Mouse (Mus musculus) mature B cell (primary cell): Measurements from ENCODE around the gene Kcnh2.

ENCODE experiments used
- in situ Hi-C: fragments of 300-500 bp; cut with MboI; formaldehyde crosslinking; loops from 2 replicates; pipeline ENCODE4 v1.14.3; 2019

The Kcnh2 gene

DNA sequence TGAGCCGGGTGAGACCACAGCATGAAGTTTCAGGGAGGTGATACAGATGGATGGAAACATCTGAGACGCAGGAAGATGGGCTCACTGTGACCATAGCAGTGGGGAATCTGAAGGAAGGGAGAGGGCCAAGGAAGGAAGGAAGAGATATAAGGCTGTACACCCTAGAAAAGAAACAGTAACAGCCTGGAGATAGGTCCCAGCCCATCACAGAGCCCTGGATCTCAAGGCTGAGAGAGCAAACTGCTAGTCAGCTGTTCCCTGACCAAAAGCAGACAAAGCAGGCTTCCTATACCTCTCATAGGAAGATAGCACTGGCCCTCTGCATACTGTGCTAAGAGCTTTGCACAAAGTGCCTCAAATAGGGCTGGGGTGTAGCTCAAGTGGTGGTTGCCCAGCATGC lies 27.3 kb upstream of the Kcnh2 start:
- in situ Hi-C loops, result no loop called here

DNA sequence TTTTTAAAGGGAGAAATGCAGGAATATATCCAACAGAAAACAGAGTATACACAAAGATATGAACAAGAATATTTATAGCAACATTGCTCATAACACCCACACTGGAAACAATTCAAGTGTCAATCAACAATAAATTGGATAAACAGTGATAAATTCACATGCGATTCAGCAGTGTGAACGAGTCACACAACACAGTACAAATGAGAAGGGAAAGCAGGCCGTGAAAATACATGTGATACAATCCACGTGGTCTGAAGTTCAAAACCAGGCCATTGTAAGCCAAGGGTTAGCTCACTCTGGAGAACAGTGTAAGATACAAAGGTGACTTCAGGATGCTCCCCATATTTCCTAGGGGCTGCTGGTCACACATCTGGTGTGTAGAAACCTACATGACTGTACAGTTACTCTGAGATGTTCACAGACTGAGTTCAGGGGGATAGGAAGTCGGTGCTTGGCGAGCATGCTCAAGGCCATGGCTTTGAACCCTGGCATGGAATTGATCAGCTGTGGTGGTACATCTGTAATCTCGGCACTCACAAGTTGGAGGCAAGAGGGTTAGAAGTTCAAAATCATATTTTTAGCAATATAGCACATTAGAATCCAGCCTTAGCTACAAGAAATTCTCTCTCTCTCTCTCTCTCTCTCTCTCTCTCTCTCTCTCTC lies 23.4 kb upstream of the Kcnh2 start:
- in situ Hi-C loops, result no loop called here

DNA sequence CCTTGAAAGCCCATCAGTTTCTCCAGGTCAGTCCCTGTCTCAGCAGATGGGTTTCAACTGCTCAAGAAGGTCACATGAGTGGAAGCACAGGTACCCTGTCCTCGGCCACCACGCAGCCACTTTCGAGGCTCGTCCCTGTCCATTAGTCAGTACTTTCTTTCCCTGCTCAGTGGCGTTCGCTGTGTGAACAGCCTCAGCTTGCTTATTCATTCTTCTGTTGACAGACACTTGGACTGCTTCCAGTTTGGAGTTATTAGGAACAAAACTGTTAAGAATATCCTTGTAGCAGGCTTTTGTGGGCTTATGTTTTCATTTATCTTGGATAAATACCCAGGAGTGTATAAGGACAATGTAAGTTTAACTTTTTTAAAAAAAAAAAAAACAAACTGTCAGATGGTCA lies 22.8 kb upstream of the Kcnh2 start:
- in situ Hi-C loops, result no loop called here

DNA sequence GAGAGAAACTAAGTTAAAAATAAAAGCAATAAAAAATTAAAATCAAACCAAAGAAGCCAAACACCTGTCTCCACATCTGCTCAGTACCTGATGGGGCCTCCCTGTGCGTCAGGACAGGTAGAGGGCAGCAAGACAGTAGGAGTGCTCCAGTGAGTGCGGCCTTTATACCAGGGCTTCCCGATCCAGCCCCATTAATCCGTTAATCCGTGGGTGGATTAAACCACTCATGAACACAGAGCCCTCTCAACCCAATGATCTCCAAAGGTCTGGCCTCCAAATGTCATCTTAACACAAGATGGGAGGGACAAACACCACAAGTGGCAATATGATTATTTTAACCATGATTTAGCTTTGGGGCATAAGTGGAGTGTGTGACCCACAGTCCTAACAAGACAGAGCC lies 22.4 kb upstream of the Kcnh2 start:
- in situ Hi-C loops, result no loop called here

DNA sequence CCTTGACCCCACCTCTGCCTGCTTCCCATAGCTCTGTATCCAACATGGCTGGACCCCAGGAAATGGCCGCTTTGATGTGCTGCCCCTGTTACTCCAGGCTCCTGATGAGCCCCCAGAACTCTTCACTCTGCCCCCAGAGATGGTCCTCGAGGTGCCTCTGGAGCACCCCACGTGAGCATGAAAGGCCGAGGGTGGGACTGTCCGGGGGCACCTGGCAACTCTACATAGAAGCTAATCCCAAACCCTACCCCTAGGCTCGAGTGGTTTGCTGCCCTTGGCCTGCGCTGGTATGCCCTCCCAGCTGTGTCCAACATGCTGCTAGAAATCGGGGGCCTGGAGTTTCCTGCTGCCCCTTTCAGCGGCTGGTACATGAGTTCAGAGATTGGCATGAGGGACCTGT lies 18.4 kb upstream of the Kcnh2 start:
- in situ Hi-C loops, result no loop called here

DNA sequence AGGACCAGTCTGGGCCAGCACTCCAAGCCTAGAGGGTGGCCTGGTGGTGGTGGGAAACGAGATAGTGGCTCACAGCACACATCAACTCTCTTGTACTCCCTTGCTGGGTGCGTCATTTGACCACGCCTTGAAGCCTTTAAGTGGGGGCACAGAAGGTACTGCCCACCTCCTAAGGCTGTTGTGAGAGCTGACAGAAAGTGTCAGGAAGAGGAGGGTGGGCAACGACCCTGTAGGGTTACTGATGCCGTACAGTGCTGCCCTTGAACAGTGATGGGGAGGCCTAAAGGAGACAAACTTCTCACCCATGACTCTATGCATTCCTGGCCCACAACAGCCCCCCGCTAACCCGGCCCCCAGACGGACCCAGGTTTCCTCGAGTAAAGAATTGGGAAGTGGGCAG lies 15.0 kb upstream of the Kcnh2 start:
- in situ Hi-C loops, result no loop called here

DNA sequence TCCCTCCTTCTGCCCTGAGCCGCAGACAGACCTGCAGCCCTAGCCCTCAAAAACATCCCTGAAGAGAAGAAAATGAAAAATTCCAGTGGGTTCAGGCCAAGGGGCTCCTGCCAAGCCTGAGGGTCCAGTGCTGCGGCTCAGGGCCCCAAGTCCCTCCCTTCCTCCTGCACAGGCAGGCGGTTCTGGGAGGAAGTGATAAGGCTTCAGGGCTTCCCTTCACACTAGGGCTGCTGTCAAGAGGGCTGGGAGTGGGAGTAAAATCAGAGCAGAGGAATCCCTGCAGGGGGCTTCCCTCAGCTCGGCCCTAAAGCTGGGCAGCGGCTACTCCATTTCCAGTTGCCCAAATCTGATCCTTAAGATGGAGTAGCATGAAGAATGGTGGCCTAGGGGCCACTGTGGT lies 14.1 kb upstream of the Kcnh2 start:
- in situ Hi-C loops, result no loop called here

DNA sequence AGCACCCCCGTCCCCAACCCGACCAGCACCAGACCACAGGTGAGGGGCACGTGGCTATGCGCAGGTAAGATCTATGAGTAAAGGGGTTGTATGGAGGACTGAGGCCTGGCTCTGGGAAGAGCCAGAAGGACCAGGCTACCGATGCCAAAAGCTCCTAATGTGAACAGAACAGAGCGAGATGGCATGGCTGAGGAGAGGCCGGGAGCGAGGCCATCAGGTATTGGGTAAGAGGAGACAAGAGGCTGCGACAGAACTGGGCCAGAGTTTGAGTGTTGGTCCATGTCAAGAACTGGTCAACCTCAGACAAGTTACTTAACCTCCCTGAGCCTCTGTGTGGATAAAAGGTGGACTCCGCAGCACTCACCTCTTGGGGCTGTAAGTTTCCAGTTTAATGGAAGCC lies 13.6 kb upstream of the Kcnh2 start:
- in situ Hi-C loops, result no loop called here

DNA sequence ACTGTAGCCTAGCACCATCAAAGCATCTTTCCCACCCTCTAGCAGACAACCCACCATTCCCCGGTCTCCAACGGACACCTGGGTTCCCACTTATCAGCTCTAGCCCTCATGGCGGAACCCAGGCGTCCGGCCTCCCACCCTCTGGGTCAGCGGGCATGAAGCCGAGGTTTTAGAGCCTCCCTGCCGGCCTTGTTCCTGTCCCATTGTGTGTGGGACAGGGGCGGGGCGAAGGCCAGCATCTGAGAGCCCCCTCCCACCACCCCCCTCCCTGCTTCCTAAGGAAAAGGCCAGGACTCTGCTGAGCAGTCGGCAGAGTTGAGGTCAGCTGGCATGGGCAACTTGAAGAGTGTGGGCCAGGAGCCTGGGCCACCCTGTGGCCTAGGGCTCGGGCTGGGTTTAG lies 13.1 kb upstream of the Kcnh2 start, which contains the start of gene Nos3:
TSS of gene Nos3 (plus strand) at position 303 of the 400 bp plus-strand sequence.
- in situ Hi-C loops, result no loop called here

DNA sequence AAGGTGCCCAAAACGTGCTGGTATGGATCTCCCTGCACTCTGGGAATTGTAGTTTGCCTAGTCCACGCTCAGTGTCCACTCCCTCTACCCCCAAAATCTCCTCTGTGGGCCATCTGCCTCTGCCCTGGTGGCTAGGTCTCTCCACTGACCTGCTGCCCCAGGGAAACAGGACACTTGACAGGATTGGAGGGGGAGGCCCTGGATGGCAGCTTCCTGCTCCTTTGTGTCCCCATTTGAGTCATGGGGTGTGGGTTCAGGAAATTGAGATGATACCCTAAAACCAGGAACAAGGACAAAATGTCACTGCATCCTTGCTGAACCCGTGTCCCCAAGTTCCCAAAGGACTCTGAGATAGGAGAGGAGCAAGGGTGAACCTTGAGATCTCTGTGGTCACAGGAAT lies 12.7 kb upstream of the Kcnh2 start:
- in situ Hi-C loops, result no loop called here

DNA sequence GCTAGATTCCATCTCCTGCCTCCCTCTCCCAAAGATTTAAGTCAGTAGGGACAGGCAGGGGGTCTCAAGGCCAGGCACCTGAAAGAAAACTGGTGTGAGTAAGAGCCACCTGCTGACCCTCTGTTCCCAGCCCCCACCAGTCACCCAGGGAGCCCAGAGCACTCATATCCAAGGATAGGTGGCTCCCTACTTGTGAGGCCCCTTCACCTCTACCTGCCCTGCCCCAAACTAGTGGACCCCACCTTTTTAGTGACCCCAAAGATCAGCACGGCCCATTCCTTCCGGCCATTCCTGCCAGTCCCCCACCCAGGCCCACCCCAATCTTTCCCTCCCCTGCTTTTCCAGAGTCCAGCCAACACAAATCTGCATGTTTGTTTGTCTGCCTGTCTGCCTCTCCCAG lies 12.1 kb upstream of the Kcnh2 start:
- in situ Hi-C loops, result no loop called here

DNA sequence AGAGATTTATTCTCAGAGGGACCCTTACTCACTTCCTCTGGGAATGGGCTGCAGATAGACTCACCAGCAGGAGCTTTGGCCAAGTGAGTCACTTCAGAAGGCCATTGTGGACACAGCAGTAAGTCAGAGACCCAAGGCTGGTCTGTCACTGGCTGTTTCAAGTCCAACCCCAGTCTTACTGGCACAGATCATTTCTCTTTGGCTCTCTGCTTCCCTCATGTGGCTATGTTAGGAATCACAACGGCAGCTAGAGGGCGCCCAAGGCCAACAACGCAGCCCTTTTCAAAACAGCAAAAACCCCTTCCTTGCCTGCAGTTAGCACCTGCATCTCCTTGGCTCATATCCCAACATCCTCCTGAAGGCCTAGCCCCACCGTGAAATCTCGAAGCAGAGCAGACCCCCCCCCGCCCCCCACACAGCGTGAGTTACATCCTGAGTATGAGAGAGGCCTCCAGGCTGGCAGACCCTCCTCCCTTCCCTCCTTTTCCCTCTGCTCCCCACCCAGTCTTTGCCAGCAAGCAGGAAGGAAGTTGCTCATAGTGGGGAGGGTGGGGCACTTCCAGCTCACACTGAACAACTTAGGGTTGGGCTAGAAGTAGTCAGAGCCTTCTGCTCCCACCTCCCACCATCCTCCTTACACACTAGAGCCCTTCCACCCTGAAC lies 9.5 kb upstream of the Kcnh2 start:
- in situ Hi-C loops, result no loop called here

DNA sequence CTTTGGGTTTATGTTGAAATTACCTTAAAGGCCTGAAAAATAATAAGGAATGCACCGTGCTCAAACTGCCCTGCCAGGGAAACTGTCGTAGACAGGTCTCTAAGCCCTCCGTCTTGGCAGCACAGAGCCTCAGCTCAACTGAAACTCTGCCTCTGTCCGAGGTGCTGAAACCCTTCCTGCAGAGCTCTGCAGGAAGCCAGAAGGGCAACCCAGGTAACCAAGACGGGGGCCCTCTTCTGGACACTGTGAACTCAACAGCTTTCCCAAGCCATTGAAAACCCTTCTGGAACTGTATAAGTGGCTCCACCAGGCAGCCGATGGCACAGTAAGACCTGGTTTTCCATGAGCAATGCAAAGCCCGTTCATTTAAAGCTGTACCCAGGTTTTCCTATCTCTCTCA lies 6.1 kb upstream of the Kcnh2 start:
- in situ Hi-C loops, result no loop called here

DNA sequence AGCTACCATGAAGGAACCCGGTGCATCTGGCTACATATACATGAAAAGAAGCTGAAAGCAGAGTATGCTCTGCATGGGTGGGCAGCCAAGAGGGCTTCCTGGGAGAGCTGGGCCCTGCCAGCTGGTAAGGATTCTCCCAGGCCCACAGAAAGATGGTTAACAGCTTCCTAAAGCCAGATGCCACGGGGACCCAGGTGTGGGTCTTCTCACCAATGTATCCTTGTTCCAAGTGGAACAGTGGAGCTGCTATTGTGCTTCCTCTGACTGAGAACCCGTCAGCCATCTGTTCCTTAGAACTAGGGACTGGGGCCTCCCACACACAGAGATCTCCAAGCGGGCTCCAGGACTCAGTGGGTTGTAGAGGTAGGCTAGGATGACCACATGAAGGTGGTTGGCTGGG lies 5.4 kb upstream of the Kcnh2 start:
- in situ Hi-C loops, result no loop called here

DNA sequence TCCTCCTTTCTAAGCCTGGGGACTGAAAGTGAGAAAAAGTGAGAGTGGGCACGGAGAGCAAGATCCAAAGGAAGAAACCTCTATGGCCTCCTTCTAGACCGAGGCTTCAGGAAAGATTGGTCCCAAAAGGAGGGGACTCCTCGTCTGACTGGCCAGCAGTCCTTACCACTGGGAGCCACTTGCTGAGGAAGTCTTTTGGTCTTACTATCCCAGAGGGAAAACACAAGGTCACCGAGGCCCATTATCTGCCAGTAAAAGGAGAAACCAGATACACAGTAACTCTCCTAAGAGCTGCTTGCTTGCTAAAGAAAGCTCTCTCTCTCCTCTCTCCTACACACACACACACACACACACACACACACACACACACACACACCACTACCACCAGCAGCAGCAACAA lies 1.9 kb upstream of the Kcnh2 start:
- in situ Hi-C loops, result no loop called here

DNA sequence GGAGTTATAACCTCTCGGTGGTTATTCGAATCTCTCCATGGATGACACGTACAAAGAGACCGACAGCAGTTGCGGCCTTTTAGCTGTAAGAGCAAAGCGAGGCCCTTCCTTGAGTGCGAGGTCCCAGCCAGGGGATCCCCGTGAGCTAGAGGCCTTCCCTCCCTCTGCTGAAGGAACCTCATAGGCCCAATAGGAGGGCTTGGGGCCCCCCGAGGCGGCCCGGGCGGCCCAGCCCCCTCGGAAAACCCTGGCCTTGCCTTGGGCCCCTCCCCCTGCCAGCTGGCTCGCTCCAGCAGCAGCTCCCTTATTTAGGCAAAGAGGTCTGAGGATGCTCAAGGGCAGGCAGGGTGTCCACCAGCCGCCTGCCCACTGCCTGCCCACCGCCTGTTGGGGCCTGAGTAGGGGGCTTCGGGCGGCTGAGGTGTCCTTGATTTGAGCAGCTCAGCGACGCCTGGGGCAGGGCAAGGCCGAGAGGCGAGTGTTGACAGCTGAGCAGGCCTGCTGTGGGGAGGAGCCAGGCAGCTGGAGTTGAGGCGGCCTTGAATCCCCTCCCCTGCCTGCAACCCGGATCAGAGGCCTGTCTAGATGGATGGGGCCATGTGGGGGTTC lies 951 bp upstream of the Kcnh2 start:
- in situ Hi-C loops, result no loop called here

DNA sequence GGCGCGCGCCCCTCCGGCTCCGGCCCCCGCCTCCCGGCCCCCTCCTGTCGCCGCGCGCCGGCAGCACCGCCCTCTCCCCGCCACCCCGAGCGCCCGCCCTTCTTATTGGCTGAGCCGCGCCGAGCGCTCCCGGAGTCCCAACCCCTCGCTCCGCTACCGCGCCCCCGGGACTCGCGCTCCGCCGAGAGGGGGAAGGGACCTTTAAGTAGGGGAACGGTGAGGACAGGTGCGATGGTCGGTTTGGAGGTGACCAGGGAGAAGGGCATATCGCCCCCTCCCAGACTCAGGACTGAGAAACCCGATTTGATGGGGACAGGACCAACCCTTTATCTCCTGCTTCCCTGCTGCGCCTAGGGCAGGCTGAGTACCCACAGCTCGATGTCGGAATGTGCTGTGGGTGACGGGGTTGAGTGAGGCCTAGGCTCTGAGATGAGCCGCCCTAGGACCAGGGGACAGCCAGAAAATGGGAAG lies 332 bp upstream of the Kcnh2 start:
- in situ Hi-C loops, result no loop called here

DNA sequence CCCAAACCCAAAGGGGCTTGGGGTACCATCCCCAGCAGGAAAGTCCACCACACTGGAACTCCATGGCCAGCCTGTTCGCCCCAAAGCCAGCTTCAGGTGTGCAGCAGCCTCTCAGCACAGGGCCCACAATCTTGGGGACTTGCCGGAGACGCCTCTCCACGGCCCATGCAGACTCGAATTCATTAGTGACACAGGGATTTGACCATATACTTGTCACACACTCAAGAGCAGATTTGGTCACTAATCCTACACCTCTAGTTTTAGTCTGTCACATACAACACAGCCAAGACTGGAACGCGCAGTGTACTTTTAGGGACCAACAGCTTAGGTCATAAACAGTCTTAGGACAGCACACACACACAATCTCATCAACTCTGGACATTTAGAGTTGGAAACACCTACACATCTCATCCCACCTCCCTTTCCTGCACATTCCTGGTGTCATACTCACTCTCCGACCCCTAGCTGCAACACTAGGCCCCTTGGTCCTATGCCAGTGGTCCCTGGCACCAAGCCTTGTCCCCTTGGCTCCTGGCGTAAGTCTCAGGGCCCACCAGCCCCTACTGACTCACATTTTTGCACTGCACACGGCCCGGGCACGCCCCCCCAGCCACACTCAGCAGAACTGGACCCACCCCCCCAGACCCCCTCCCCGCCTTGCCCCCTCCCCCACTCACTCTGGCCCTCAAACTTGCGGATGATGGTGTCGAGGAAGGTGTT lies 713 bp downstream of the Kcnh2 start:
- in situ Hi-C loops, result no loop called here

DNA sequence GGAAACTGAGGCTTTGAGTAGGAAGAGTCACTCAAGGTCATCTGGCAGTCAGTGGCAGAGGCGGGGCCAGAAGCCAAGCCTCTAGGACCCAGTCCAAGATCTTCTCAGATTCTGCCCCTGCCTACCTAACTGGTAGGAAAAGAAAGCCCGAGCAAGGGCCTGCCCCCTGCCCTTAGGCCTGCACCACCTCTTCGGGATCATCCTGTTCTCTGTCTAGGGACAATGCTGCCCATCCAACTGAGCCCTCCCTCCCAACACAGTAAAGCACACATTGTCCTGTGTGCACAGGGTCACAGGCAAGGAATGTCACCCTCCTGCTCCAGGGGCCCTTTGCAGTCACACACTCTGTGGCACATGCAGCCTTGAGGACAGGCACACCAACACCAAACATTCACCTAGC lies 1.3 kb downstream of the Kcnh2 start:
- in situ Hi-C loops, result no loop called here

DNA sequence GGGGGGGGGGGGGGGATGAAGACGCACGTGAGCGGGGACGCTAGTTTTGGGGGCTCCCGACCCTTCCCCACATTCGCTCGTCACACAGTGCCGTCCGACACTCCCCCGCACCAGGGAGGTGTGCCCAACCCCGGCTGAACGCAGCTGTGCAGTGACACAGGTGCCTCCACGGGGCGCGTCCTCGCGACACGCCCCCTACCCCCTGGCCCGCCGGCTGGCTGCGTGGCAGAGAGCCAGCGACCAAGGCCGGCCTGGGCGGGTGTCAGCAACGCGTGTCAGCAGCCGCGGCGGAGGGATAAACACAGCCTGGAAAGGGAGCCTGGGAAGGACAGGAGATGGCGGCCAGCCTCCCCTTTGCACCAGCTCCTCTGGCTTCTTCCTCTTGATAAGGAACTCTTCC lies 2.9 kb downstream of the Kcnh2 start:
- in situ Hi-C loops, result no loop called here

DNA sequence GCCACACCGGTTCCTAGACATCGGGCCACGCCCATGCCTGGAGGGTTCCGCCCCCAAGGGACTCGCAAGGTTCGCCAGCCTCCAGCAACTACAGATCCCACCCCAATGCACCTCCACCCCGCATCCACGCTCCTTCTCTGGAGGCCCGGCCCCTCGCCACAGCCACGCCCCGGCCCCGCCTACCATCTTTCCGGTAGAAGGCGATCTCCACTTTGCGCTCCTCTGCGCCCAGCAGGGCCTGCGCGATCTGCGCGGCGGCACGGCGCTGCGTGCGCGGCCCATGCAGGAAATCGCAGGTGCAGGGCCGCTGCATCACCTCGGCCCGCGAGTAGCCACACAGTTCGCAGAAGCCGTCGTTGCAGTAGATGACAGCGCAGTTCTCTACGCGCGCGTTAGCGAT lies 3.3 kb downstream of the Kcnh2 start:
- in situ Hi-C loops, result no loop called here

DNA sequence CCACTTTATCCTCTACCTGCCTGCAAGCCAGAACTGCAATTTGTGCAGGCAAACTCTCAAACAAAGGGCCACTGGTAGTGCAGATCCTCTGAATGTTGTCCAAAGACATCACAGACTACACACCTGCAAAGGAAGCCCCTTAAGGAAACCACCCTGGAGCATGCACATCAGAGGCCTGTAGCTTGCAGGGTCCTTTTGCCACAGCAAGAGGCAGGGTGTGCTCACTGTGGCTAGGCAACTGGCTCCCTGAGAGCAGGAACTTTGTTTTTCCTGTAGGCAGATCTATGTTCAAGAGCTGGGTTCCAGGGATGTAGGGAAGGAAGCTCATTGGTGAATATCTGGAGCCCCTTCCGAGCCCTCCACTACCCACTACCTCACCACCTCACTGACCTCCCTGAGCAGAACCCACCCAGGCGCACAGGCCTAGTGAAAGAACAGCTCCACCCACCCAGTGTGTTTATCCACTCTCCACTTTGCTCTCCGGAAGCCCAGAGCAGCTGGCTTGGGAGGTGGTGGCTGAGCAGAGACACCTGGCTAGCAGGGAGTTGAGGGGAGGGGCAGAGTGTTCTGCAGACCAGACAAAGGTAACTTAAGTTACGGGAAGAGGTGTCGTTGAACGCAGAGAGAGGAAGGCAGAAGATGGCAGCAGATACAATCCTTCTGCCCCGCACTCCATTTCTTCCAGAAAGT lies 4.1 kb downstream of the Kcnh2 start:
- in situ Hi-C loops, result no loop called here
